Mouse (Mus musculus) myocyte (in vitro differentiated cells): ENCODE measurements at regions not wholly inside any gene's neighbourhood (a gene's known extent, or its start where the extent isn't known, plus 50 kb on each side); places are given as distances from the start of the nearest gene placed in this dataset.

Experiments used
- CEBPB ChIP-seq: IDR thresholded peaks from 2 replicates; pipeline ENCODE4 v1.6.1; 2011; ENCODE audit warnings: mild to moderate bottlenecking, moderate library complexity; ENCODE audit not compliant: poor library complexity, insufficient read depth, severe bottlenecking
- USF1 ChIP-seq: IDR thresholded peaks from one replicate; pipeline ENCODE4 v1.6.1; 2011; ENCODE audit warnings: low read depth, mild to moderate bottlenecking, control low read depth, moderate library complexity

- TF ChIP-seq CEBPB (no peak), USF1 (no peak)
Observed at GRCm38 (mm10) chr3:20973077-20973476, 606.1 kb upstream of the Agtr1b start.
